Mouse (Mus musculus) MEL (cell line): Measurements from ENCODE around the gene Il20. TPM values are rescaled to one million over a fixed set of nuclear protein-coding genes. Genes with fewer than 3 reads are reported as not detected.

Experiments used
- DNase-seq: peaks from one replicate; pipeline ENCODE4 v3.0.0; 2011; ENCODE audit warnings: low read depth, low spot score
- H3K27ac ChIP-seq: 2 replicates; pipeline ENCODE4 v1.5.1; 2012; ENCODE audit warnings: low read depth, mild to moderate bottlenecking, control low read depth, low read length, moderate library complexity; ENCODE audit not compliant: control insufficient read depth
- H3K27me3 ChIP-seq, 2 experiments: fragments of 150-350 bp in 1 of 2; sonication (generic) in 1 of 2; 2 replicates each; pipeline ENCODE4 v1.6.1; 2012; ENCODE audit warnings: low read length in 2 of 2, mild to moderate bottlenecking in 2 of 2, improper control_type of control experiment in 1 of 2, moderate library complexity in 1 of 2; ENCODE audit not compliant: insufficient read depth in 2 of 2, control insufficient read depth in 1 of 2
- H3K36me3 ChIP-seq, 2 experiments: 2 replicates each; pipeline ENCODE4 v1.6.1; 2012 to 2014; ENCODE audit warnings: low read length in 2 of 2, improper control_type of control experiment in 1 of 2, inconsistent platforms in 1 of 2, mild to moderate bottlenecking in 1 of 2; ENCODE audit not compliant: insufficient read depth in 2 of 2, control insufficient read depth in 1 of 2
- H3K4me1 ChIP-seq, 2 experiments: fragments of 150-350 bp in 1 of 2; sonication (generic) in 1 of 2; 2 replicates each; pipeline ENCODE4 v1.6.1; 2012; ENCODE audit warnings: low read length in 2 of 2, improper control_type of control experiment in 1 of 2, mild to moderate bottlenecking in 1 of 2; ENCODE audit not compliant: insufficient read depth in 2 of 2, control insufficient read depth in 1 of 2
- H3K4me3 ChIP-seq, 2 experiments: fragments of 150-350 bp in 1 of 2; sonication (generic) in 1 of 2; 2 replicates each; pipeline ENCODE4 v1.5.1; 2012; ENCODE audit warnings: low read depth in 2 of 2, low read length in 2 of 2, mild to moderate bottlenecking in 2 of 2, moderate library complexity in 2 of 2, control low read depth in 1 of 2, improper control_type of control experiment in 1 of 2; ENCODE audit not compliant: control insufficient read depth in 1 of 2, insufficient read depth in 1 of 2
- H3K79me2 ChIP-seq: 2 replicates; pipeline ENCODE4 v1.6.1; 2012; ENCODE audit warnings: mild to moderate bottlenecking, low read length, moderate library complexity; ENCODE audit not compliant: control insufficient read depth, poor library complexity, insufficient read depth
- H3K9ac ChIP-seq: 2 replicates; pipeline ENCODE4 v1.6.1; 2012; ENCODE audit warnings: low read depth, mild to moderate bottlenecking, control low read depth, low read length, moderate library complexity; ENCODE audit not compliant: control insufficient read depth, poor library complexity, severe bottlenecking
- H3K9me3 ChIP-seq: fragments of 150-350 bp; sonication (generic); replicated peaks from 2 replicates; pipeline ENCODE4 v1.6.1; 2012; ENCODE audit warnings: mild to moderate bottlenecking, low read length, improper control_type of control experiment, moderate library complexity; ENCODE audit not compliant: insufficient read depth
- CHD1 ChIP-seq: IDR thresholded peaks from 2 replicates; pipeline ENCODE4 v1.6.1; 2012; ENCODE audit warnings: low read depth, mild to moderate bottlenecking, inconsistent platforms, low read length, improper control_type of control experiment
- CTCF ChIP-seq, 3 experiments: IDR thresholded peaks in 2 of 3; conservative IDR thresholded peaks in 1 of 3; 2 replicates each; pipeline ENCODE4 v1.5.1; 2011 to 2012; ENCODE audit warnings: low read length in 3 of 3, low read depth in 2 of 3, mild to moderate bottlenecking in 2 of 3, improper control_type of control experiment in 1 of 3, inconsistent platforms in 1 of 3, mixed read lengths in 1 of 3, moderate library complexity in 1 of 3; ENCODE audit not compliant: control insufficient read depth in 1 of 3, insufficient read depth in 1 of 3, poor library complexity in 1 of 3, severe bottlenecking in 1 of 3
- E2F4 ChIP-seq: IDR thresholded peaks from 2 replicates; pipeline ENCODE4 v1.6.1; 2011; ENCODE audit warnings: low read depth, low read length, improper control_type of control experiment, borderline replicate concordance
- ELF1 ChIP-seq: IDR thresholded peaks from 2 replicates; pipeline ENCODE4 v1.6.1; 2014; ENCODE audit warnings: low read depth, mild to moderate bottlenecking, inconsistent platforms, low read length, improper control_type of control experiment, moderate library complexity
- EP300 ChIP-seq, 2 experiments: IDR thresholded peaks; 2 replicates each; pipeline ENCODE4 v1.6.1; 2011; ENCODE audit warnings: improper control_type of control experiment in 2 of 2, low read length in 2 of 2, low read depth in 1 of 2, mild to moderate bottlenecking in 1 of 2
- GATA1 ChIP-seq: IDR thresholded peaks from 2 replicates; pipeline ENCODE4 v1.6.1; 2011; ENCODE audit warnings: low read depth, low read length, improper control_type of control experiment
- HCFC1 ChIP-seq: IDR thresholded peaks from 2 replicates; pipeline ENCODE4 v1.6.1; 2012; ENCODE audit warnings: low read depth, mild to moderate bottlenecking, inconsistent platforms, low read length, improper control_type of control experiment, moderate library complexity
- KAT2A ChIP-seq: conservative IDR thresholded peaks from 2 replicates; pipeline ENCODE4 v1.6.1; 2012; ENCODE audit warnings: low read depth, low read length, improper control_type of control experiment, inconsistent platforms
- MAFK ChIP-seq: IDR thresholded peaks from 2 replicates; pipeline ENCODE4 v1.6.1; 2011; ENCODE audit warnings: low read depth, mild to moderate bottlenecking, low read length, improper control_type of control experiment, borderline replicate concordance
- MXI1 ChIP-seq: IDR thresholded peaks from 2 replicates; pipeline ENCODE4 v1.6.1; 2011; ENCODE audit warnings: mild to moderate bottlenecking, low read depth, low read length, improper control_type of control experiment
- NRF1 ChIP-seq: IDR thresholded peaks from 2 replicates; pipeline ENCODE4 v1.6.1; 2014; ENCODE audit warnings: low read depth, mild to moderate bottlenecking, inconsistent platforms, low read length, improper control_type of control experiment, moderate library complexity; ENCODE audit not compliant: poor library complexity, insufficient read depth, severe bottlenecking
- POLR2A ChIP-seq, 2 experiments: IDR thresholded peaks; 2 replicates each; pipeline ENCODE4 v1.6.1; 2011 to 2012; ENCODE audit warnings: low read length in 2 of 2, mild to moderate bottlenecking in 2 of 2, control low read depth in 1 of 2, improper control_type of control experiment in 1 of 2, low read depth in 1 of 2, moderate library complexity in 1 of 2; ENCODE audit not compliant: control insufficient read depth in 1 of 2, insufficient read depth in 1 of 2, poor library complexity in 1 of 2
- POLR2AphosphoS2 ChIP-seq: IDR thresholded peaks from 2 replicates; pipeline ENCODE4 v1.6.1; 2011; ENCODE audit warnings: low read length, improper control_type of control experiment
- POLR2AphosphoS5 ChIP-seq: IDR thresholded peaks from 2 replicates; pipeline ENCODE4 v1.6.1; 2012; ENCODE audit warnings: low read depth, borderline replicate concordance, mild to moderate bottlenecking, inconsistent platforms, low read length, moderate library complexity, mixed read lengths
- RCOR1 ChIP-seq: IDR thresholded peaks from 2 replicates; pipeline ENCODE4 v1.6.1; 2012; ENCODE audit warnings: low read depth, mild to moderate bottlenecking, inconsistent platforms, low read length, improper control_type of control experiment
- SIN3A ChIP-seq: IDR thresholded peaks from 2 replicates; pipeline ENCODE4 v1.6.1; 2012; ENCODE audit warnings: low read length, improper control_type of control experiment, inconsistent platforms
- TAL1 ChIP-seq: IDR thresholded peaks from 2 replicates; pipeline ENCODE4 v1.6.1; 2012; ENCODE audit warnings: mild to moderate bottlenecking, inconsistent platforms, low read length, moderate library complexity, mixed read lengths
- TCF12 ChIP-seq: IDR thresholded peaks from 2 replicates; pipeline ENCODE4 v1.6.1; 2014; ENCODE audit warnings: low read depth, mild to moderate bottlenecking, inconsistent platforms, low read length, improper control_type of control experiment, moderate library complexity
- UBTF ChIP-seq: IDR thresholded peaks from 2 replicates; pipeline ENCODE4 v1.6.1; 2012; ENCODE audit warnings: low read depth, mild to moderate bottlenecking, inconsistent platforms, low read length, improper control_type of control experiment, moderate library complexity, borderline replicate concordance; ENCODE audit not compliant: insufficient read depth
- ZKSCAN1 ChIP-seq: IDR thresholded peaks from 2 replicates; pipeline ENCODE4 v1.6.1; 2012; ENCODE audit warnings: low read depth, mild to moderate bottlenecking, inconsistent platforms, low read length, improper control_type of control experiment, moderate library complexity
- polyA plus RNA-seq, 2 experiments: library from polyadenylated mRNA; stranded (reverse) in 1 of 2; unstranded in 1 of 2; fragments of >175 nt in 1 of 2; fragments of >200 nt in 1 of 2; gene quantifications; 2 replicates each; pipeline versions ENCODE4 v1.2.1 to v1.2.4; 2012; ENCODE audit warnings: low replicate concordance in 2 of 2, low read depth in 1 of 2; ENCODE audit not compliant: insufficient read length in 2 of 2, insufficient read depth in 1 of 2, missing spikeins in 1 of 2
- total RNA-seq: library from RNA; depleted of rRNA; stranded (reverse); fragments of 300-350 nt; gene quantifications from 2 replicates; pipeline ENCODE4 v1.2.3, GENCODE M21; 2012

Il20 gene
- total and polyA plus RNA-seq, 3 experiments: not detected

GRCm38 (mm10) chr1:130864741-130865140 is 46.5 kb downstream of the Il20 start:
- H3K27ac ChIP-seq: no peak overlapping the region
- 0 out of 4 replicates have a peak, but pooled peaks cover 0 to 2% of the 10 kb centered on the region in 2 experiments for H3K4me1 ChIP-seq
- no peaks in the 10 kb centered on the region for H3K9me3 ChIP-seq

GRCm38 (mm10) chr1:130864238-130864637 is 47.0 kb downstream of the Il20 start:
- Histone ChIP-seq H3K4me1 (0 out of 4 replicates have a peak, but pooled peaks cover 0 to 2% of the 10 kb centered on the region in 2 experiments), H3K9me3 (no peaks in the 10 kb centered on the region), H3K9ac (no peak overlapping the region), H3K27ac (no peak overlapping the region), H3K27me3 (no peaks in the 10 kb centered on the region; a peak in 2 of 4 replicates), H3K36me3 (no peaks in the 10 kb centered on the region), H3K4me3 (no peak overlapping the region), H3K79me2 (no peaks in the 10 kb centered on the region)
- TF ChIP-seq EP300 (IDR thresholded peaks at IDR 0.05; ENCODE audit: low read depth in 1 of 2, low read length in 2 of 2) (no peak), POLR2AphosphoS2 (no peak)
- no peak for DNase-seq

More at GRCm38 (mm10) chr1:130864741-130865140, 46.5 kb downstream of the Il20 start:
- no peak for DNase-seq
- Histone ChIP-seq H3K36me3 (no peaks in the 10 kb centered on the region), H3K9ac (no peak overlapping the region), H3K27me3 (peaks cover 0 to 2% of the 10 kb centered on the region in 2 experiments; a peak in 3 of 4 replicates), H3K4me3 (no peak overlapping the region), H3K79me2 (no peaks in the 10 kb centered on the region)
- TF ChIP-seq GATA1: no peak
- no peak for TF ChIP-seq POLR2AphosphoS5
- TF ChIP-seq CTCF (IDR thresholded peaks at IDR 0.05 in 2 of 3, conservative IDR thresholded peaks at IDR 0.05 in 1 of 3; ENCODE audit: control insufficient read depth in 1 of 3, insufficient read depth in 1 of 3, low read depth in 2 of 3, low read length in 3 of 3, poor library complexity in 1 of 3, severe bottlenecking in 1 of 3): no peak
- TF ChIP-seq SIN3A: no peak
- no peak for TF ChIP-seq NRF1
- no peak for TF ChIP-seq UBTF
- no peak for TF ChIP-seq TCF12
- no peak for TF ChIP-seq ZKSCAN1
- no peak for TF ChIP-seq E2F4
- TF ChIP-seq MXI1: no peak
- no peak for TF ChIP-seq MAFK

- Histone ChIP-seq H3K79me2 (no peaks in the 10 kb centered on the region), H3K9me3 (no peaks in the 10 kb centered on the region), H3K27ac (no peak overlapping the region), H3K4me3 (no peak overlapping the region), H3K27me3 (peaks cover 9 to 13% of the 10 kb centered on the region in 2 experiments), H3K9ac (no peak overlapping the region), H3K4me1 (no peaks in the 10 kb centered on the region), H3K36me3 (no peaks in the 10 kb centered on the region)
- TF ChIP-seq UBTF (no peak), HCFC1 (no peak), CHD1 (no peak), TAL1 (no peak), POLR2AphosphoS5 (no peak), KAT2A (no peak), RCOR1 (no peak), POLR2A (IDR thresholded peaks at IDR 0.05; ENCODE audit: control insufficient read depth in 1 of 2, insufficient read depth in 1 of 2, low read depth in 1 of 2, low read length in 2 of 2, poor library complexity in 1 of 2) (no peak), ELF1 (no peak)
- no peak for DNase-seq
These were observed 53.8 kb downstream of the Il20 start for GRCm38 (mm10) chr1:130857456-130857855.
